Mouse (Mus musculus): ENCODE data around the gene Rab9.

Rab9 gene

GRCm38 (mm10) chrX:166453532-166453931 is 26.1 kb downstream of the Rab9 start:
- in situ Hi-C loops (cut with MboI, MseI): no loop called here

GRCm38 (mm10) chrX:166444552-166444951 is 35.1 kb downstream of the Rab9 start:
- in situ Hi-C loops (cut with MboI, MseI): no loop called here

DNA sequence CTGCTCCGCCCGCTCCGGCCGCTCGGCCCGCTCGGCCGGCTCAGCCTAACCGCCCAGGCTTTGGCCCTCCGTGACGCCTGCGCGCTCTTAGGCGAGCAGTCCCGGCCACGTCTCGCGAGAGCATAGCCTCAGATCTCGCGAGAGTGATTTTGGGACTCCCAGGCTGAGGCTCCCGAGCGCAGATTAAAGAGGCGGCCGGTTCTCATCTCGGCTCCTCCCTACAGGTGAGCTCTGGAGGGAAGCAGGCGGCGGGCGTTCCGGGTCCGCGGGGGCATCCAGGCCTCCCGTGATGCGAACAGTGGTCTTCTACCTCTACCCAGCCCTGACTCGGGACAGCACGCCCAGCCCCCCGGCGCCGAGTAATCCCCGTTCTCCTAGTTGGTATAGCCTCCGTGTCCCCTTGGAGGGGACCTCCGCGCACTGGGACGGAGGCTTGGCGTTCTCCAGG is 39.0 kb downstream of the Rab9 start, which contains the start of gene Ofd1:
TSS of gene Ofd1 (minus strand) at position 89 of the 448 bp plus-strand sequence.
- in situ Hi-C loops (cut with MboI, MseI): no loop called here

DNA sequence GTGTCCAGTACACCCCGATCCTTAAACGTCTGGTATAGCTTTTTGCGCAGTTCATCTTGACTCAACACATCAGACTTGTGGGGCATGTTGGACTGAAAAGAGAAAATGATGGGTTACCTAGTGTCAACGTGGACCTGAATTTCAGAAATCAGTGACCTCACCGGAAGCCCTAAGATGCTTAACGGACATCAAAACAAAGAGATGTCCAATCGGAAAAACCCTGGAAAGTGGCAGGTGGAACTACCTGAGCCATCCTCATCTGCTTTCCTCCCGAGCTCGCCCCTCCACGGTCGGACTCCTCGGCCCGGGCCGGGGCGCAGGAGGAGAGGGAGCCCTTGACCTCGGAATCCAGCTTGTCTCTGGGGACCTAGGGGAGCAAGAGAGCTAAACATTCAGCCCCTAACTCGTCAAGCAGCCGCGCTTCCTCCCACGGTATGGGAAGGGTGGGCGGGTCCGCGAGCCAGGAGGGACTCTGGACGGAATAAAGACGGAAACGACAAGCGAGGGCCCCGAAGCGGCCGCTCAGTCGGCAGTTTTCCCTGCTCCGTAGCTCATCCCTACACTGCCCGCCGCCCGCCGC is 39.5 kb downstream of the Rab9 start, which contains the start of gene Trappc2:
TSS of gene Trappc2 (plus strand) at position 539 of the 580 bp plus-strand sequence.
- in situ Hi-C loops (cut with MboI, MseI): no loop called here

DNA sequence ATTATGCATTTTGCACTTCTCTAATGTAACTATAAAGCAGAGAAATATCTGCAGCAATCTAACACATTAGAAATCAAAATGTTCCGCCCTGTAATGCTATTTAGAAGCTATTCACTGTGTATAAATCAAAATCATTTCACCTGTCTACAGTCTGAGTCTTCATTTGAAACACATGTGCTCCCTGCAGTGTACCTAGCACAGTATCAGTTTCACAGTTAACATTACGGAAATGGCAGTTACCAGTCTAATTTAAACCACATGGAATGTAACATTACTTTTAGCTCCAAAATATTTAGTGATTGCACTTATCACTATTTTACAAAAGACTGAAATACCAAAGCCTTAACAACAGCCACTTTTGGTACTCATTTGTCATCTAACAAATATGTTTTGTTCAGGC is 44.9 kb downstream of the Rab9 start:
- in situ Hi-C loops (cut with MboI, MseI): no loop called here

DNA sequence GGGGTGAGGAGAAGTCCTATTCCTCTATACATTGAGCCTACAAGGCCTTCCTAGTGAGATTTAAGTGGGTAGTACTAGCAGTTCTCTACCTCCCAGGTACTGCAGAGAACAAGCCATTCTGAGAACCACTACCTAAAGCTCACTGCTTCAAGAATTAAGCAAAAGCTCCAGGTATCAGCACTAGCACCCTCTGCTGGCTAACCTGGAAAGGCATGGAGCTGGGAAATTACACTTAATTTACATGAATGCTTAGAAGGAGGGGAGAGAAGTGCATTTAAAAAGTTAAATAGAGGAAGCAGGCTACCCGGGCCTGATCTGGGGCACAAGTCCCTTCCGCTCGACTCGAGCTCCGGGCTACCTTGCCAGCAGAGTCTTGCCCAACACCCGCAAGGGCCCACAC is 63.5 kb downstream of the Rab9 start:
- in situ Hi-C loops (cut with MboI, MseI): no loop called here

DNA sequence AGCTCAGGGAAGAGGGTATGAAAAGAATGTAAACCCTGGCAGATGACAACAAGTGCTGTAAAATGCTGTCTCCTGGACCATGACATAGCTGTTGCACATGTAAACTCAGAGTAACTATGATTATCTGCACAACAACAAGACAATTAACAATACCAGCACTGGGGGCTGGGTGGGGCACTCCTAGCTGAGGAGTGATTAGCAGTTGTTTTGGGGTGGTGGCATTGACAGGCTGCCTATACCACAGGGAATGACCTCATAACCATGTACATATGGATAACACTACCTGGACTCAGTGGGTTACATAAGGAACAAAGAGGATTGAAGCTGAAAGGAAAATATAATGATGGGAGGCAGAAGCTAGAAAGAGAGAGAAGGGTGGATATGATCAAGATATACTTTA is 71.8 kb downstream of the Rab9 start:
- in situ Hi-C loops (cut with MboI, MseI): no loop called here

All from T-helper 2 cell (primary cell).